Mouse (Mus musculus): ENCODE measurements around the gene Olfr574.

Gene Olfr574

GRCm38 (mm10) chr7:102948167-102948566, at the start of gene Olfr574:
Olfr574 (plus strand) TSS chr7:102948467.
- no peak for DNase-seq

GRCm38 (mm10) chr7:102915261-102915660, 33.0 kb upstream of the Olfr574 start:
- no peak for DNase-seq

GRCm38 (mm10) chr7:102916405-102916804, 31.9 kb upstream of the Olfr574 start:
- DNase-seq, result no peak

- DNase-seq, result peak; percentile 5
Measured at GRCm38 (mm10) chr7:102917032-102917875, 31.0 kb upstream of the Olfr574 start, which contains the start of gene Olfr571. Olfr571 (minus strand) TSS chr7:102917536.

GRCm38 (mm10) chr7:102919632-102920031, 28.6 kb upstream of the Olfr574 start:
- peak; percentile 72 for DNase-seq

- no peak for DNase-seq
Measured at GRCm38 (mm10) chr7:102924109-102924508, 24.2 kb upstream of the Olfr574 start, which contains the start of gene Olfr572. Olfr572 (plus strand) TSS chr7:102924409.

- DNase-seq, result no peak
Measured at GRCm38 (mm10) chr7:102927105-102927504, 21.2 kb upstream of the Olfr574 start.

GRCm38 (mm10) chr7:102942475-102942874, 5.8 kb upstream of the Olfr574 start, which contains the start of gene Olfr573-ps1:
Olfr573-ps1 (minus strand) TSS chr7:102942575.
- no peak for DNase-seq

- no peak for DNase-seq
Measured at GRCm38 (mm10) chr7:102943417-102943816, 4.8 kb upstream of the Olfr574 start.

- no peak for DNase-seq
Measured at GRCm38 (mm10) chr7:102950732-102951131, 2.5 kb downstream of the Olfr574 start.

GRCm38 (mm10) chr7:102958137-102958536, 9.9 kb downstream of the Olfr574 start:
- DNase-seq, result no peak

GRCm38 (mm10) chr7:102958593-102958992, 10.3 kb downstream of the Olfr574 start, which contains the start of gene Olfr575:
Olfr575 (minus strand) TSS chr7:102958775.
- no peak for DNase-seq

GRCm38 (mm10) chr7:102962360-102962759, 14.1 kb downstream of the Olfr574 start, which contains the start of gene Olfr576:
Olfr576 (plus strand) TSS chr7:102962660.
- no peak for DNase-seq

GRCm38 (mm10) chr7:102974399-102974798, 26.1 kb downstream of the Olfr574 start:
- DNase-seq, result no peak

GRCm38 (mm10) chr7:102975843-102976242, 27.6 kb downstream of the Olfr574 start, which contains the start of gene Olfr577:
Olfr577 (minus strand) TSS chr7:102975943.
- no peak for DNase-seq

- no peak for DNase-seq
Measured at GRCm38 (mm10) chr7:102989224-102989623, 41.0 kb downstream of the Olfr574 start, which contains the start of gene Olfr578. Olfr578 (minus strand) TSS chr7:102989324.

Measured in embryo, embryonic 11 days (tissue).